Mouse (Mus musculus): Measurements from ENCODE around the gene Ttc28. TPM values are rescaled to one million over a fixed set of nuclear protein-coding genes. Genes with fewer than 3 reads are reported as not detected.
A peak's percentile ranks its signal among the peaks of the same experiment; 100 is the strongest.

Ttc28 gene
- polyA plus RNA-seq, 1 experiment: 14.4 TPM

GRCm38 (mm10) chr5:111186600-111186999, 307.0 kb downstream of the Ttc28 start:
- no peak for DNase-seq
- TF ChIP-seq POLR2A (IDR thresholded peaks at IDR 0.05; ENCODE audit: borderline replicate concordance, extremely low read depth, low read depth, low read length): no peak
- TF ChIP-seq CTCF (IDR thresholded peaks at IDR 0.05; ENCODE audit: insufficient read depth, low read length): peak; percentile 33
- Histone ChIP-seq H3K4me3 (replicated peaks; ENCODE audit: extremely low read depth, low read depth, low read length) (no peak overlapping the region), H3K4me1 (ENCODE audit: control insufficient read depth, insufficient read depth, low read length) (no peaks in the 10 kb centered on the region)
- WGBS: 61% methylated on average over 11 of the region's 11 CpGs

DNA sequence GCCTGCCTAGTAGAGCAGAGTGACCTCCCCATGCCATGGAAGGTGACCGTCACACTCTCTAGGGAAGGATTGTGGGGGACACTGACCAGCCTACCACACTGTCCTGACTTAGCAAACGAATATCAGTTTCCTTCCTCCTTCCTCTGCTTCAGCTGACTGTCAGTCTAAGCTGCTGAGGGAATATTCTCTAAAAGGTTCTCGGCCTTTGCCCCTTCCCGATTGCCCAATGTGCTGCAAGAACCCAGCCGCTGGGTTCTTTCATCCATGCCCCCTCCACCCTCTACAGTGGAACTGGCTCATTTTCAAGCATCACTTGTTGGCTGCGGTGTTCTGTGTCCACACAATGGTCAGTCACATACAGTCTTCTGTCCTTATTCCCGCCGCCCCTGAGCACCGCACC, 312.4 kb downstream of the Ttc28 start:
- no peak overlapping the region for H3K4me3 ChIP-seq (replicated peaks; ENCODE audit: extremely low read depth, low read depth, low read length)
- no peak for DNase-seq
- no peak for TF ChIP-seq POLR2A (IDR thresholded peaks at IDR 0.05; ENCODE audit: borderline replicate concordance, extremely low read depth, low read depth, low read length)
- no peak for TF ChIP-seq CTCF (IDR thresholded peaks at IDR 0.05; ENCODE audit: insufficient read depth, low read length)
- WGBS: 82% methylated on average over 9 of the region's 9 CpGs
- peaks cover 7% of the 10 kb centered on the region; the same call in 1 of the 2 replicates for H3K4me1 ChIP-seq (ENCODE audit: control insufficient read depth, insufficient read depth, low read length)

GRCm38 (mm10) chr5:111194829-111195228, 315.2 kb downstream of the Ttc28 start:
- 40% methylated on average over 2 of the region's 2 CpGs for WGBS
- DNase-seq: no peak
- TF ChIP-seq CTCF (IDR thresholded peaks at IDR 0.05; ENCODE audit: insufficient read depth, low read length): no peak
- TF ChIP-seq POLR2A (IDR thresholded peaks at IDR 0.05; ENCODE audit: borderline replicate concordance, extremely low read depth, low read depth, low read length): no peak
- Histone ChIP-seq H3K4me3 (replicated peaks; ENCODE audit: extremely low read depth, low read depth, low read length) (no peak overlapping the region), H3K4me1 (ENCODE audit: control insufficient read depth, insufficient read depth, low read length) (peaks cover 7% of the 10 kb centered on the region; the same call in 1 of the 2 replicates)

GRCm38 (mm10) chr5:111195488-111196485, 316.2 kb downstream of the Ttc28 start:
- peaks cover 10% of the 10 kb centered on the region; the same call in 1 of the 2 replicates for H3K4me1 ChIP-seq (ENCODE audit: control insufficient read depth, insufficient read depth, low read length)
- WGBS: 49% methylated on average over 11 of the region's 11 CpGs
- no peak overlapping the region for H3K4me3 ChIP-seq (replicated peaks; ENCODE audit: extremely low read depth, low read depth, low read length)
- TF ChIP-seq CTCF (IDR thresholded peaks at IDR 0.05; ENCODE audit: insufficient read depth, low read length) (no peak), POLR2A (IDR thresholded peaks at IDR 0.05; ENCODE audit: borderline replicate concordance, extremely low read depth, low read depth, low read length) (no peak)
- DNase-seq: no peak

DNA sequence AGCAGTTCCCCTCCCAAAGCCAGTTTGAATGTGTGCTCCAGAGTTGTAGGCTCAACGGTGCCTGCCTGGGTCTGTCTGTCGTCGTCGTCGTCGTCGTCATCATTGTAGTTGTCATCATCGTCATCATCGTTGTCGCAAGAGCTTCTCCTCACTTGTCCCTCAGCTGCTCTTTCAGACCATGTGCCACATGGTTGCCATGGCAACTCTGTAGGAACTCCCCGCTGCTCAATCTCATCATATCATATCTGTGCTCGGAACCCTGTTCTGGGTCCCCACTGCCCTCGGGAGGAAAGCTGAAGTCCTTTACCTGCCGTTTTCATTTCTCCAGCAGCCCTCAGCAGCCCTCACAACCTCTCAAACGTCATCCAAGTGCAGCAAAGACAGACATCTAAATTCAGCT, 318.1 kb downstream of the Ttc28 start:
- Histone ChIP-seq H3K4me1 (ENCODE audit: control insufficient read depth, insufficient read depth, low read length) (peaks cover 14% of the 10 kb centered on the region; the same call in 1 of the 2 replicates), H3K4me3 (replicated peaks; ENCODE audit: extremely low read depth, low read depth, low read length) (no peak overlapping the region)
- TF ChIP-seq POLR2A (IDR thresholded peaks at IDR 0.05; ENCODE audit: borderline replicate concordance, extremely low read depth, low read depth, low read length): no peak
- TF ChIP-seq CTCF (IDR thresholded peaks at IDR 0.05; ENCODE audit: insufficient read depth, low read length): no peak
- DNase-seq: no peak
- 88% methylated on average over 15 of the region's 15 CpGs for WGBS

DNA sequence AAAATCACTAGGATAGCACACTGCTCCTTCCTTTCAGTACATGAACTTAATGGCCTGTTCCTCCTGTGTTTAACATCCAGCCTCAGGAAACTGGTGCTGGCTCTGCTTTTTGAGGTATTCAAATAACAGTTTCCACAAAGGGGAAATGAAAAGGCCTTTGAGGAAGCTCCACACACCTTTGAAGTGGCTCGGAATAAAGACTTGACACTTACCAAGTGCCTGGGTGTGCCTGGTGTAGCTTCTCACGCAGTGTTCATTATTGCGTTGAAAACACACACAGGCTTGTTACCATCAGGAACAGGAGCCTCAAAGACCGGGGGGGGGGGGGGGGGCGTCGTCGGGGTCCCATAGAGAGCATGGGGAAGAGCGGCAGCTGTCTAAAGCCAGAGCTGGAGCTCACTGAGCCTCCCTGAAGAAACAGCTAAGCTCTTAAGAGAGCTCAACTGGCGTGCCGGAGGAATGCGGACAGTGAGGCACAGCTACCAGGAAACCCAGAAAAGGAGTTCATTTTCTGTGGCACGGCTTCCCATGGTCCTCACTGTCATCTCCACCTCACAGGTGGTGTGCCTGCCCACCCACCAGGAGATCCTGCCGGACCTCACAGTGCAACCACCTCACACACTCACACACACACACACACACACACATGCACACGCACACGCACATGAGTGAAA, 320.7 kb downstream of the Ttc28 start:
- DNase-seq: no peak
- Histone ChIP-seq H3K4me3 (replicated peaks; ENCODE audit: extremely low read depth, low read depth, low read length) (no peak overlapping the region), H3K4me1 (ENCODE audit: control insufficient read depth, insufficient read depth, low read length) (0 out of 2 replicates have a peak, but pooled peaks cover 9% of the 10 kb centered on the region)
- TF ChIP-seq POLR2A (IDR thresholded peaks at IDR 0.05; ENCODE audit: borderline replicate concordance, extremely low read depth, low read depth, low read length) (no peak), CTCF (IDR thresholded peaks at IDR 0.05; ENCODE audit: insufficient read depth, low read length) (no peak)
- 41% methylated on average over 15 of the region's 15 CpGs for WGBS

DNA sequence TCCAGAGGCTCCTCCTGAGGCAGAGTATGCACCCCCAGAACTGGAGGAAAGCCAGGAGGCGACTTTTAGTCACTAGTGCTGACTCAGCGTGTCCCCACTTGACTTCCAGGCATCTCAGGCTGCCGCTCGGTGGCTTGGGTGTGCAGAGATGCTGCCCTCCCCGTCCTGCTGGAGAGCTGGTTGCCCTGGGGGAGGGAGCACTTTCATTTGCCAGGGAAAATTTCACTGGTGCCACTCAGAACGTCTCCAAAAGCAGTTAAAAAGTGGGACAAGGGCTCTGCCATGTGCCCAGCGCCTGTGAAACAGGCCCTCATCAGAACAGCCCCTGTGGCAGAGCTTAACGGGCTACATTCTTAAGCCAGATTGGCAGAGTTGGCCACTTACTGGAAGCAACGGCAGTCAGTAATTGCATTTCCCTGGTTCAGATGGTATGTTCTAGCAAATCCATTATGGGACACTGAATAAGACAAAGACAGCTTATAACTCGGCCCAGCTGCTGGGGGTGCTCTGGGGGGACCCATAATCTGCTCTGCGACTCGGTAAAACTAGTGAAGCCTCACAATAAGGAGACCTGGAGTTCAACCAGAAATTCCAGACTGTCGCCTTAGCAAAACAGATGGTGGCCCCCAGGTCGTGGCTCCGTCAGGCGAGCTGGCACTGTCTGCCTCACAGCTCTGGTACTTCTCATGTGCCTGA, 321.5 kb downstream of the Ttc28 start:
- TF ChIP-seq CTCF (IDR thresholded peaks at IDR 0.05; ENCODE audit: insufficient read depth, low read length) (no peak), POLR2A (IDR thresholded peaks at IDR 0.05; ENCODE audit: borderline replicate concordance, extremely low read depth, low read depth, low read length) (no peak)
- Histone ChIP-seq H3K4me1 (ENCODE audit: control insufficient read depth, insufficient read depth, low read length) (0 out of 2 replicates have a peak, but pooled peaks cover 7% of the 10 kb centered on the region), H3K4me3 (replicated peaks; ENCODE audit: extremely low read depth, low read depth, low read length) (no peak overlapping the region)
- 51% methylated on average over 16 of the region's 16 CpGs for WGBS
- DNase-seq: no peak

DNA sequence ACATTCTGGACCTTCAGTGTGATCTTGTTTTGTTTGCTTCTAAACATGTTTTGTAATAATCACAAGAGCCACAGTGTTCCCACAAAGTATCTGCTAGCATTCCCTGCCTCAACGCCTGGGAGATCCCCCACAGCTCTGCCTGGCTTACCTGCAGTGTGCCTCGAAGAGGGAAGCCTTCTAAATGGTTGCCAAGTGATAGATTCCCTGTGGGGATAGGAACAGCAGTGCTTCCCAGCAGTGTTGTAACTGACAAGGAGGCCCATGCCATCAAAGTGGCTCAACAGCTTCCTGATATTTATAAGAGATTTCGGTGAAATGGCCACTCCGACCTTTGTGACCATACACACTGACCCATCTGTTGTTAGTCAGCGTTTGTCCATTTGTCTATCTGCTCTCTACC, 324.6 kb downstream of the Ttc28 start:
- H3K4me1 ChIP-seq (ENCODE audit: control insufficient read depth, insufficient read depth, low read length): peaks cover 7% of the 10 kb centered on the region; the same call in 1 of the 2 replicates
- DNase-seq: no peak
- no peak for TF ChIP-seq CTCF (IDR thresholded peaks at IDR 0.05; ENCODE audit: insufficient read depth, low read length)
- no peak for TF ChIP-seq POLR2A (IDR thresholded peaks at IDR 0.05; ENCODE audit: borderline replicate concordance, extremely low read depth, low read depth, low read length)
- H3K4me3 ChIP-seq (replicated peaks; ENCODE audit: extremely low read depth, low read depth, low read length): no peak overlapping the region
- 65% methylated on average over 5 of the region's 5 CpGs for WGBS
